Mouse (Mus musculus) lung, adult 10 weeks (tissue): ENCODE data around the gene Lhpp. TPM values are rescaled to one million over a fixed set of nuclear protein-coding genes. Genes with fewer than 3 reads are reported as not detected.

Experiments used
- polyA plus RNA-seq: library from polyadenylated mRNA; stranded (reverse); fragments of 350-450 nt; fragmentation: Illumina TruSeq; extraction: RNeasy Lipid Tissue Mini Kit (QIAGEN cat#74804); gene quantifications from one replicate; pipeline ENCODE4 v1.2.3, GENCODE M21; 2014; ENCODE audit warnings: low read depth, low replicate concordance; ENCODE audit not compliant: insufficient read depth

The Lhpp gene
- 9.2 TPM for polyA plus RNA-seq

GRCm38 (mm10) chr7:132610468-132611318 is at the start of gene Lhpp:
Lhpp (plus strand) TSS chr7:132610638.

DNA sequence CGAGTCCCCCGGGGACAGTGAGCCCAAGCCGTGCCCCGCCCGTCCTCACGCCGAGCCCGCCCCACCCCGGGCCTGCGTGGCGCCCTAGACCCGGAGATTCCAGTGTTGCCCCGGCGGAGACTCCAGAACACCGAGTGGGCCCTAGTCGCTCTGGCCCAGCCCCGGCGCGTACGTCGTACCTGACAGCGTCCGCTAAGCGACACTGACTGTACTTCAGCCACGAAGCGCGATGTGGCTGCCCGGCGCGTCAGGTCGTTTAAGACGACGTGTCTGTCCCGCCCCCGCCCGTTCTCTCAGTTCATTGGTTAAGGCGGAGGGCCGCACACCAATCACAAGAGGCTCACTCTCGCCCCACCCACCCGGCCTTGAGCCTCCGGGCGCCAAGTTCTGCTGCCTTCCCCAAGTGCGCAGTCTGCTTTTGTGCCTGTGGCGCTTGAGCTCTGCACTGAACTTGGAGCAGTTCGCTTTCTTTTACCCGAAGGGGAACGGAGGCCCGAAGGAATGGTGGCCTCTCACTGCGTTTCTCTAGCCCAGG is 34.3 kb upstream of the Lhpp start, which contains the start of gene Oat:
TSS of gene Oat (minus strand) at position 283 of the 535 bp plus-strand sequence.

GRCm38 (mm10) chr7:132599071-132599975 is 11.1 kb upstream of the Lhpp start, which contains the start of gene Nkx1-2:
Nkx1-2 (minus strand) TSS chr7:132599637.

Other genes with a start within 250 kb of the Lhpp start
- gene Oat, start 34.2 kb upstream of the Lhpp start, polyA plus RNA-seq = 176 TPM
- gene Nkx1-2, start 11.0 kb upstream of the Lhpp start, polyA plus RNA-seq = not detected
- gene Fam53b, start 203.2 kb downstream of the Lhpp start, polyA plus RNA-seq = 17.5 TPM
- 23.7 TPM for gene Eef1akmt2, start 242.0 kb downstream of the Lhpp start, polyA plus RNA-seq
- gene Abraxas2, start 248.6 kb downstream of the Lhpp start, polyA plus RNA-seq = 14.9 TPM